Comparison of ENCODE assay signal across 21 mouse cellular contexts in genomic region chr9:98016576-98016975, GRCm38 (mm10). TPM values are rescaled to one million over a fixed set of nuclear protein-coding genes. Genes with fewer than 3 reads are reported as not detected.
A peak's percentile ranks its signal among the peaks of the same experiment; 100 is the strongest.
DNase-seq lines count a peak whose midpoint lies in the region; ATAC-seq and TF ChIP-seq lines count a peak whose summit lies in the region.
"Had no signal": no experiment of that assay in that cellular context is flagged by ENCODE, and none has a peak within 500 bp of the region (broad histone marks: within the 10 kb centered on the region; RNA-seq: fewer than 3 reads in every experiment).

No protein-coding gene starts in this region.

- H3K9ac ChIP-seq in hindbrain, postnatal 0 days (replicated peaks; ENCODE audit: low read length): no peak overlapping the region
- H3K9ac ChIP-seq in hindbrain, embryonic 14.5 days: no peak overlapping the region
- no peak overlapping the region for H3K9ac ChIP-seq in forebrain, embryonic 16.5 days (replicated peaks; ENCODE audit: low read depth, low read length)
- H3K9ac ChIP-seq in intestine, postnatal 0 days (ENCODE audit: low read depth, low read length): no peak overlapping the region
- H3K9ac ChIP-seq: embryonic facial prominence, embryonic 12.5 days; limb, embryonic 13.5 days; liver, embryonic 13.5 days; lung, embryonic 15.5 days; midbrain, embryonic 13.5 days; neural tube, embryonic 15.5 days had no signal

- H3K36me3 ChIP-seq in hindbrain, postnatal 0 days (ENCODE audit: insufficient read depth, low read length): no peaks in the 10 kb centered on the region
- no peaks in the 10 kb centered on the region for H3K36me3 ChIP-seq in hindbrain, embryonic 14.5 days (replicated peaks; ENCODE audit: control insufficient read depth, insufficient read depth)
- no peaks in the 10 kb centered on the region for H3K36me3 ChIP-seq in forebrain, embryonic 16.5 days (ENCODE audit: control insufficient read depth, insufficient read depth)
- H3K36me3 ChIP-seq in intestine, postnatal 0 days (ENCODE audit: control insufficient read depth, insufficient read depth): no peaks in the 10 kb centered on the region
- H3K36me3 ChIP-seq: embryonic facial prominence, embryonic 12.5 days; limb, embryonic 13.5 days; liver, embryonic 13.5 days; lung, embryonic 15.5 days; midbrain, embryonic 13.5 days; neural tube, embryonic 15.5 days had no signal

- H3K9me3 ChIP-seq in hindbrain, postnatal 0 days (ENCODE audit: low read length): no peaks in the 10 kb centered on the region
- 0 out of 2 replicates have a peak, but pooled peaks cover 6% of the 10 kb centered on the region for H3K9me3 ChIP-seq in hindbrain, embryonic 14.5 days (ENCODE audit: control insufficient read depth, low read length)
- H3K9me3 ChIP-seq in forebrain, embryonic 16.5 days (ENCODE audit: control insufficient read depth, low read length): no peaks in the 10 kb centered on the region
- H3K9me3 ChIP-seq in intestine, postnatal 0 days (ENCODE audit: control insufficient read depth): no peaks in the 10 kb centered on the region
- H3K9me3 ChIP-seq: embryonic facial prominence, embryonic 12.5 days; limb, embryonic 13.5 days; liver, embryonic 13.5 days; lung, embryonic 15.5 days; midbrain, embryonic 13.5 days; neural tube, embryonic 15.5 days had no signal

- 75% methylated on average over 5 of the region's 5 CpGs for WGBS in hindbrain, postnatal 0 days
- 66% methylated on average over 5 of the region's 5 CpGs for WGBS in hindbrain, embryonic 14.5 days
- 47% methylated on average over 5 of the region's 5 CpGs for WGBS in forebrain, embryonic 16.5 days
- 94% methylated on average over 5 of the region's 5 CpGs for WGBS in intestine, postnatal 0 days

- peak; percentile 51 for TF ChIP-seq CTCF in hindbrain, postnatal 0 days (IDR thresholded peaks at IDR 0.05; ENCODE audit: low read depth)
- TF ChIP-seq CTCF in intestine, postnatal 0 days (IDR thresholded peaks at IDR 0.05; ENCODE audit: low read depth): no peak

- no peak overlapping the region for H3K4me3 ChIP-seq in hindbrain, postnatal 0 days (ENCODE audit: low read length)
- no peak overlapping the region for H3K4me3 ChIP-seq in hindbrain, embryonic 14.5 days (replicated peaks; ENCODE audit: low read length)
- H3K4me3 ChIP-seq in forebrain, embryonic 16.5 days (replicated peaks; ENCODE audit: low read length): no peak overlapping the region
- no peak overlapping the region for H3K4me3 ChIP-seq in intestine, postnatal 0 days (ENCODE audit: low read depth, low read length)
- H3K4me3 ChIP-seq: embryonic facial prominence, embryonic 12.5 days; erythroblast, embryonic 14.5 days; limb, embryonic 13.5 days; liver, embryonic 13.5 days; lung, embryonic 15.5 days; midbrain, embryonic 13.5 days; neural tube, embryonic 15.5 days had no signal

- no peak for ATAC-seq in hindbrain, postnatal 0 days
- ATAC-seq in hindbrain, embryonic 14.5 days (ENCODE audit: low FRiP score): no peak
- peak; percentile 40 for ATAC-seq in forebrain, embryonic 16.5 days
- ATAC-seq in intestine, postnatal 0 days: no peak
- ATAC-seq: midbrain, embryonic 13.5 days had no signal

- H3K27me3 ChIP-seq in hindbrain, postnatal 0 days (ENCODE audit: insufficient read depth, low read length): no peaks in the 10 kb centered on the region
- H3K27me3 ChIP-seq in hindbrain, embryonic 14.5 days (ENCODE audit: control insufficient read depth, insufficient read depth, low read length): no peaks in the 10 kb centered on the region
- no peaks in the 10 kb centered on the region for H3K27me3 ChIP-seq in forebrain, embryonic 16.5 days (replicated peaks; ENCODE audit: control insufficient read depth, insufficient read depth, low read length)
- H3K27me3 ChIP-seq in intestine, postnatal 0 days (replicated peaks; ENCODE audit: control insufficient read depth, insufficient read depth, low read length): no peaks in the 10 kb centered on the region
- H3K27me3 ChIP-seq: CH12.LX; embryonic facial prominence, embryonic 12.5 days; limb, embryonic 13.5 days; liver, embryonic 13.5 days; lung, embryonic 15.5 days; midbrain, embryonic 13.5 days; neural tube, embryonic 15.5 days had no signal

- peak; percentile 13 for DNase-seq in embryo, embryonic 10 days (ENCODE audit: low spot score)
- DNase-seq in embryo, embryonic 11 days: no peak
- peak; percentile 33 for DNase-seq in hindbrain, postnatal 0 days (ENCODE audit: low spot score)
- no peak for DNase-seq in hindbrain, embryonic 14.5 days (ENCODE audit: low spot score)
- DNase-seq in ES-CJ7 (ENCODE audit: low read depth, low spot score): peak; percentile 7
- DNase-seq: cerebellum, postnatal 36 days; gastrocnemius, postnatal 10 days; heart, adult 18-20 months; heart, postnatal 36 days; kidney, adult 2 months; kidney, postnatal 10 days; liver, embryonic 13.5 days had no signal

- H3K4me2 ChIP-seq in hindbrain, postnatal 0 days (ENCODE audit: low read depth, low read length): no peak overlapping the region
- H3K4me2 ChIP-seq in hindbrain, embryonic 14.5 days (replicated peaks): no peak overlapping the region
- no peak overlapping the region for H3K4me2 ChIP-seq in forebrain, embryonic 16.5 days (ENCODE audit: low read length)
- no peak overlapping the region for H3K4me2 ChIP-seq in intestine, postnatal 0 days (replicated peaks; ENCODE audit: low read depth)
- H3K4me2 ChIP-seq: embryonic facial prominence, embryonic 12.5 days; limb, embryonic 13.5 days; liver, embryonic 13.5 days; lung, embryonic 15.5 days; midbrain, embryonic 13.5 days; neural tube, embryonic 15.5 days had no signal

- H3K27ac ChIP-seq in hindbrain, postnatal 0 days: no peak overlapping the region
- H3K27ac ChIP-seq in hindbrain, embryonic 14.5 days: no peak overlapping the region
- no peak overlapping the region for H3K27ac ChIP-seq in forebrain, embryonic 16.5 days (ENCODE audit: low read length)
- H3K27ac ChIP-seq in intestine, postnatal 0 days (ENCODE audit: low read depth, low read length): no peak overlapping the region
- H3K27ac ChIP-seq: embryonic facial prominence, embryonic 12.5 days; limb, embryonic 13.5 days; liver, embryonic 13.5 days; lung, embryonic 15.5 days; midbrain, embryonic 13.5 days; neural tube, embryonic 15.5 days had no signal

- H3K4me1 ChIP-seq in hindbrain, postnatal 0 days (ENCODE audit: insufficient read depth, low read length): no peaks in the 10 kb centered on the region
- H3K4me1 ChIP-seq in hindbrain, embryonic 14.5 days (replicated peaks; ENCODE audit: control insufficient read depth, insufficient read depth, low read length): no peaks in the 10 kb centered on the region
- H3K4me1 ChIP-seq in forebrain, embryonic 16.5 days (replicated peaks; ENCODE audit: control insufficient read depth, insufficient read depth, low read length): no peaks in the 10 kb centered on the region
- H3K4me1 ChIP-seq in intestine, postnatal 0 days (replicated peaks; ENCODE audit: control insufficient read depth, insufficient read depth, low read length): no peaks in the 10 kb centered on the region
- H3K4me1 ChIP-seq: embryonic facial prominence, embryonic 12.5 days; limb, embryonic 13.5 days; liver, embryonic 13.5 days; lung, embryonic 15.5 days; neural tube, embryonic 15.5 days had no signal

RNA-seq across cellular contexts. Expression of gene Clstn2, which starts 16.4 kb away (rescaled TPM):
- 51.6 and 64.8 TPM in 2 replicates for total RNA-seq in hindbrain, postnatal 0 days (2014; rRNA removed)
- polyA plus RNA-seq in hindbrain, postnatal 0 days (2015; fragmentation: Nextera tagmentation; extraction: Ambion mirVana): 9.8 and 10.1 TPM in 2 replicates
- polyA plus RNA-seq in hindbrain, embryonic 14.5 days (2014; fragmentation: Nextera tagmentation; extraction: Ambion mirVana): 19.6 and 21.4 TPM in 2 replicates
- polyA plus RNA-seq in forebrain, embryonic 16.5 days (2015; fragmentation: Nextera tagmentation; extraction: Ambion mirVana): 21.2 and 24.5 TPM in 2 replicates
- polyA plus RNA-seq in intestine, postnatal 0 days (2015; fragmentation: Nextera tagmentation; extraction: Ambion mirVana): 0.24 and 0.26 TPM in 2 replicates
- total RNA-seq: CH12.LX had no signal
- polyA plus RNA-seq: erythroblast, embryonic 14.5 days had no signal

Comparison
In these comparisons a context has a peak if more than half of its experiments do, and no peak if none do; other contexts are left out.
1. DNase-seq: peak in embryo, embryonic 10 days (single experiment), hindbrain, postnatal 0 days (single experiment) and ES-CJ7 (single experiment); none in embryo, embryonic 11 days (single experiment) and hindbrain, embryonic 14.5 days (single experiment).